Mouse (Mus musculus): ENCODE results near the gene Pkdcc. TPM values are rescaled to one million over a fixed set of nuclear protein-coding genes. Genes with fewer than 3 reads are reported as not detected.

Gene Pkdcc
- polyA plus RNA-seq, 1 experiment from 2014 or later = 11.0 TPM

Other genes with a start within 250 kb of the Pkdcc start
- gene Eml4, start 135.6 kb downstream of the Pkdcc start, polyA plus RNA-seq (2016; fragmentation: Nextera tagmentation; extraction: Ambion mirVana) = 70.8 and 74.8 TPM in 2 replicates

All from limb, embryonic 12.5 days (tissue).